Mouse (Mus musculus): Measurements from ENCODE around the gene Strn. TPM values are rescaled to one million over a fixed set of nuclear protein-coding genes. Genes with fewer than 3 reads are reported as not detected.

Gene Strn
- 7.4 and 7.9 TPM in 2 replicates for polyA plus RNA-seq (2014; fragmentation: Nextera tagmentation; extraction: Ambion mirVana)

GRCm38 (mm10) chr17:78737096-78737495 is at the start of gene Strn:
Strn (minus strand) TSS chr17:78737196.
- no peaks in the 10 kb centered on the region for H3K36me3 ChIP-seq (ENCODE audit: control insufficient read depth, insufficient read depth, low read length)
- H3K9me3 ChIP-seq (ENCODE audit: control insufficient read depth, low read length) = no peaks in the 10 kb centered on the region
- peak within 1 kb of the TSS; percentile 93 for H3K9ac ChIP-seq (ENCODE audit: low read depth, low read length)
- WGBS = 41% methylated on average over 4 of the region's 4 CpGs
- H3K4me1 ChIP-seq (replicated peaks; ENCODE audit: control insufficient read depth, insufficient read depth, low read length) = 0 out of 2 replicates have a peak, but pooled peaks cover 2% of the 10 kb centered on the region
- peak within 1 kb of the TSS; percentile 88 for H3K4me3 ChIP-seq (ENCODE audit: low read depth, low read length)
- no peaks in the 10 kb centered on the region for H3K27me3 ChIP-seq (ENCODE audit: control insufficient read depth, insufficient read depth, low read length)
- H3K4me2 ChIP-seq (replicated peaks; ENCODE audit: low read depth, low read length) = peak within 1 kb of the TSS; percentile 61
- H3K27ac ChIP-seq (ENCODE audit: low read depth, low read length) = peak within 1 kb of the TSS; percentile 76
- ATAC-seq (ENCODE audit: low FRiP score) = no peak
- no peak for DNase-seq (ENCODE audit: low spot score)

DNA sequence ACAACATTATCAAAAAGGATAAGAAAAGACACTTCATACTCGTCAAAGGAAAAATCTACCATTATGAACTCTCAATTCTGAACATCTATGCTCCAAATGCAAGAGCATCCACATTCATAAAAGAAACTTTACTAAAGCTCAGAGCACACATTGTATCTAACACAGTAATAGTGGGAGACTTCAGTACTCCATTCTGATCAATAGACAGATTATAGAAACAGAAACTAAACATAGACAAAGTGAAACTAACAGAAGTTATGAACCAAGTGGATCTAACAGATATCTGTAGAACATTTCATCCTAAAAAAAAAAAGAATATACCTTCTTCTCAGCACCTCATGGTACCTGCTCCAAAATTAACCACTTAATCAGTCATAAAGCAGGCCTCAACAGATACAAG is 41.8 kb upstream of the Strn start:
- Histone ChIP-seq H3K4me3 (ENCODE audit: low read depth, low read length) (no peak overlapping the region), H3K27me3 (ENCODE audit: control insufficient read depth, insufficient read depth, low read length) (no peaks in the 10 kb centered on the region), H3K36me3 (ENCODE audit: control insufficient read depth, insufficient read depth, low read length) (no peaks in the 10 kb centered on the region), H3K9me3 (ENCODE audit: control insufficient read depth, low read length) (no peaks in the 10 kb centered on the region), H3K4me2 (replicated peaks; ENCODE audit: low read depth, low read length) (no peak overlapping the region), H3K4me1 (replicated peaks; ENCODE audit: control insufficient read depth, insufficient read depth, low read length) (no peaks in the 10 kb centered on the region), H3K9ac (ENCODE audit: low read depth, low read length) (no peak overlapping the region), H3K27ac (ENCODE audit: low read depth, low read length) (no peak overlapping the region)
- ATAC-seq (ENCODE audit: low FRiP score) = no peak
- WGBS = 97% methylated on average over 1 of the region's 1 CpGs
- DNase-seq (ENCODE audit: low spot score) = no peak

GRCm38 (mm10) chr17:78772317-78772716 is 35.3 kb upstream of the Strn start:
- Histone ChIP-seq H3K27me3 (ENCODE audit: control insufficient read depth, insufficient read depth, low read length) (no peaks in the 10 kb centered on the region), H3K36me3 (ENCODE audit: control insufficient read depth, insufficient read depth, low read length) (0 out of 2 replicates have a peak, but pooled peaks cover 2% of the 10 kb centered on the region), H3K4me1 (replicated peaks; ENCODE audit: control insufficient read depth, insufficient read depth, low read length) (no peaks in the 10 kb centered on the region), H3K4me3 (ENCODE audit: low read depth, low read length) (no peak overlapping the region), H3K4me2 (replicated peaks; ENCODE audit: low read depth, low read length) (no peak overlapping the region), H3K27ac (ENCODE audit: low read depth, low read length) (no peak overlapping the region), H3K9me3 (ENCODE audit: control insufficient read depth, low read length) (no peaks in the 10 kb centered on the region), H3K9ac (ENCODE audit: low read depth, low read length) (no peak overlapping the region)
- 94% methylated on average over 2 of the region's 2 CpGs for WGBS
- DNase-seq (ENCODE audit: low spot score) (no peak), ATAC-seq (ENCODE audit: low FRiP score) (no peak)

GRCm38 (mm10) chr17:78770932-78771331 is 33.9 kb upstream of the Strn start:
- H3K27me3 ChIP-seq (ENCODE audit: control insufficient read depth, insufficient read depth, low read length) = no peaks in the 10 kb centered on the region
- no peak overlapping the region for H3K27ac ChIP-seq (ENCODE audit: low read depth, low read length)
- no peak overlapping the region for H3K9ac ChIP-seq (ENCODE audit: low read depth, low read length)
- 0 out of 2 replicates have a peak, but pooled peaks cover 2% of the 10 kb centered on the region for H3K36me3 ChIP-seq (ENCODE audit: control insufficient read depth, insufficient read depth, low read length)
- H3K4me1 ChIP-seq (replicated peaks; ENCODE audit: control insufficient read depth, insufficient read depth, low read length) = no peaks in the 10 kb centered on the region
- no peaks in the 10 kb centered on the region for H3K9me3 ChIP-seq (ENCODE audit: control insufficient read depth, low read length)
- no peak overlapping the region for H3K4me2 ChIP-seq (replicated peaks; ENCODE audit: low read depth, low read length)
- no peak for DNase-seq (ENCODE audit: low spot score)
- H3K4me3 ChIP-seq (ENCODE audit: low read depth, low read length) = no peak overlapping the region
- ATAC-seq (ENCODE audit: low FRiP score) = no peak
- WGBS = 79% methylated on average over 7 of the region's 7 CpGs

DNA sequence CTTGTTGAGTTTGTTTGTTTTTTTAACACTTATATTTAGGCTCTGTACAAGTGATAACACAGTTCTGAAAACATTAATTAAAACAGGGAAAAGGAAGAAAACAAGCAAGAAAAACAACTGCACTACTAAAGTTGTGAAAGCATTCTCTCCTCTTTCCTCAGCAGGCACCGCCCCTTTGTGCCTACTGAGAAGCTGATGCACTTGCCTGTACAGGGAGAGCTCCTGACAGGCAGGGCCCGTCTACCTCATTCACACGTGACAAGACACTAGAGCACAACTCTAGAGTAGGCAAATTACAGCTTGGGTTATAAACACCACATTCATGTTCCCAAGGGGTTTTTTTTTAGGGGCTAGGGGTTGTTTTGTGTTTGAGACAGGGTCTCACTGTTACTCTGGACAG is 32.3 kb upstream of the Strn start:
- Histone ChIP-seq H3K4me3 (ENCODE audit: low read depth, low read length) (no peak overlapping the region), H3K9ac (ENCODE audit: low read depth, low read length) (no peak overlapping the region), H3K4me1 (replicated peaks; ENCODE audit: control insufficient read depth, insufficient read depth, low read length) (no peaks in the 10 kb centered on the region), H3K36me3 (ENCODE audit: control insufficient read depth, insufficient read depth, low read length) (0 out of 2 replicates have a peak, but pooled peaks cover 2% of the 10 kb centered on the region), H3K27ac (ENCODE audit: low read depth, low read length) (no peak overlapping the region), H3K27me3 (ENCODE audit: control insufficient read depth, insufficient read depth, low read length) (no peaks in the 10 kb centered on the region), H3K9me3 (ENCODE audit: control insufficient read depth, low read length) (no peaks in the 10 kb centered on the region), H3K4me2 (replicated peaks; ENCODE audit: low read depth, low read length) (no peak overlapping the region)
- 77% methylated on average over 3 of the region's 3 CpGs for WGBS
- DNase-seq (ENCODE audit: low spot score) = no peak
- no peak for ATAC-seq (ENCODE audit: low FRiP score)

GRCm38 (mm10) chr17:78768937-78769336 is 31.9 kb upstream of the Strn start:
- ATAC-seq (ENCODE audit: low FRiP score) = no peak
- no peaks in the 10 kb centered on the region for H3K4me1 ChIP-seq (replicated peaks; ENCODE audit: control insufficient read depth, insufficient read depth, low read length)

DNA sequence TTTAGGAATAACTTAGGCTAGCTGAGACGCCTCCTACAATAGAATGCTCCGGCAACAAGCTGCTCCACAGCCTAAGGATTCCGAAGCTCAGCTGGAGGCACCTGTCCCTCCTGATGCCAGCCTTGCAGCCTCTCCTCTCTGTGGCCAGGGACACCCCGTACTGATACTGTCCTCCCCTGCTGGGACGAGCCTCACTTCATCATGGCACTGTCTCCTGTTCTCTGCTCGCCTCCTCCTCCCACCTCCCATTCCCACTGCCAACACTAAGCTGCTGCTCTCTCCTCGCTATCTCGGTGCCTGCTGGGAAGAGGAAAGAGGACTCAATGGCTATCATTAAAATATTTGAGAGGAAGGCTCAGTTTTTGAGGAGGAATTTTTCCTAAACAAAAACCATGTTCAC is 30.6 kb upstream of the Strn start:
- Histone ChIP-seq H3K4me1 (replicated peaks; ENCODE audit: control insufficient read depth, insufficient read depth, low read length) (no peaks in the 10 kb centered on the region), H3K4me2 (replicated peaks; ENCODE audit: low read depth, low read length) (no peak overlapping the region), H3K9ac (ENCODE audit: low read depth, low read length) (no peak overlapping the region), H3K9me3 (ENCODE audit: control insufficient read depth, low read length) (no peaks in the 10 kb centered on the region), H3K4me3 (ENCODE audit: low read depth, low read length) (no peak overlapping the region), H3K27me3 (ENCODE audit: control insufficient read depth, insufficient read depth, low read length) (no peaks in the 10 kb centered on the region), H3K27ac (ENCODE audit: low read depth, low read length) (no peak overlapping the region), H3K36me3 (ENCODE audit: control insufficient read depth, insufficient read depth, low read length) (no peaks in the 10 kb centered on the region)
- ATAC-seq (ENCODE audit: low FRiP score) (no peak), DNase-seq (ENCODE audit: low spot score) (no peak)
- WGBS = 66% methylated on average over 8 of the region's 8 CpGs

More at GRCm38 (mm10) chr17:78768937-78769336, 31.9 kb upstream of the Strn start:
- H3K9ac ChIP-seq (ENCODE audit: low read depth, low read length) = no peak overlapping the region
- 74% methylated on average over 2 of the region's 2 CpGs for WGBS
- 0 out of 2 replicates have a peak, but pooled peaks cover 2% of the 10 kb centered on the region for H3K36me3 ChIP-seq (ENCODE audit: control insufficient read depth, insufficient read depth, low read length)
- H3K4me3 ChIP-seq (ENCODE audit: low read depth, low read length) = no peak overlapping the region
- H3K4me2 ChIP-seq (replicated peaks; ENCODE audit: low read depth, low read length) = no peak overlapping the region
- H3K9me3 ChIP-seq (ENCODE audit: control insufficient read depth, low read length) = no peaks in the 10 kb centered on the region
- no peaks in the 10 kb centered on the region for H3K27me3 ChIP-seq (ENCODE audit: control insufficient read depth, insufficient read depth, low read length)
- DNase-seq (ENCODE audit: low spot score) = no peak
- H3K27ac ChIP-seq (ENCODE audit: low read depth, low read length) = no peak overlapping the region

DNA sequence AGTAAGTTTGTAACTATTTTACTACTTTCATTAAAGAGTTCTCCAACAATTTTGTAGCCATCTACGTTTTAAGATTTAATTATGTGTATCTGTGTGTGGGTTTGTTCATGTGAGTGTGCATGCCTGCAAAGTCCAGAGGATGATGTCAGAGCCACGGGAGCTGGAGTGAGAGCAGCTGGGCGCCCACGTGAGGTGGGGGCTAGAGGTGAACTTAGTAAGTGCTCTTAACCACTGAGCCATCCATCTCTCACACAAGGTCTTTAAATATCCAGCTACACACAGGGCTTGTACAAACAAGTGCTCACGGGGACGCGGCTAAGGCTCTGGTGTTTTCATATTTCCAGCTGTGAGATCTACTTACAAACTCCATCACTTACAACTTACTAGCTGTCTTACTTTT is 29.1 kb upstream of the Strn start:
- Histone ChIP-seq H3K27ac (ENCODE audit: low read depth, low read length) (no peak overlapping the region), H3K9me3 (ENCODE audit: control insufficient read depth, low read length) (no peaks in the 10 kb centered on the region), H3K9ac (ENCODE audit: low read depth, low read length) (no peak overlapping the region), H3K4me3 (ENCODE audit: low read depth, low read length) (no peak overlapping the region), H3K27me3 (ENCODE audit: control insufficient read depth, insufficient read depth, low read length) (no peaks in the 10 kb centered on the region), H3K4me1 (replicated peaks; ENCODE audit: control insufficient read depth, insufficient read depth, low read length) (no peaks in the 10 kb centered on the region), H3K4me2 (replicated peaks; ENCODE audit: low read depth, low read length) (no peak overlapping the region), H3K36me3 (ENCODE audit: control insufficient read depth, insufficient read depth, low read length) (no peaks in the 10 kb centered on the region)
- 86% methylated on average over 7 of the region's 7 CpGs for WGBS
- DNase-seq (ENCODE audit: low spot score) = no peak
- ATAC-seq (ENCODE audit: low FRiP score) = no peak

GRCm38 (mm10) chr17:78763272-78763671 is 26.3 kb upstream of the Strn start:
- H3K9me3 ChIP-seq (ENCODE audit: control insufficient read depth, low read length) = no peaks in the 10 kb centered on the region
- WGBS = 97% methylated on average over 5 of the region's 5 CpGs
- no peak for ATAC-seq (ENCODE audit: low FRiP score)
- H3K9ac ChIP-seq (ENCODE audit: low read depth, low read length) = no peak overlapping the region
- no peak for DNase-seq (ENCODE audit: low spot score)
- H3K4me3 ChIP-seq (ENCODE audit: low read depth, low read length) = no peak overlapping the region
- no peak overlapping the region for H3K4me2 ChIP-seq (replicated peaks; ENCODE audit: low read depth, low read length)
- H3K4me1 ChIP-seq (replicated peaks; ENCODE audit: control insufficient read depth, insufficient read depth, low read length) = no peaks in the 10 kb centered on the region
- no peak overlapping the region for H3K27ac ChIP-seq (ENCODE audit: low read depth, low read length)
- H3K27me3 ChIP-seq (ENCODE audit: control insufficient read depth, insufficient read depth, low read length) = no peaks in the 10 kb centered on the region
- H3K36me3 ChIP-seq (ENCODE audit: control insufficient read depth, insufficient read depth, low read length) = no peaks in the 10 kb centered on the region
